Mouse (Mus musculus): ENCODE results near the gene Grin2d. TPM values are rescaled to one million over a fixed set of nuclear protein-coding genes. Genes with fewer than 3 reads are reported as not detected.
A peak's percentile ranks its signal among the peaks of the same experiment; 100 is the strongest.
"Not testable (repeated sequence)": the region's sequence is repeated elsewhere in the genome, so short reads cannot be mapped to it uniquely, and the experiment has no call there.

The Grin2d gene
- 0.11 TPM in 2 replicates for polyA plus RNA-seq (2014; fragmentation: Nextera tagmentation; extraction: Ambion mirVana)

DNA sequence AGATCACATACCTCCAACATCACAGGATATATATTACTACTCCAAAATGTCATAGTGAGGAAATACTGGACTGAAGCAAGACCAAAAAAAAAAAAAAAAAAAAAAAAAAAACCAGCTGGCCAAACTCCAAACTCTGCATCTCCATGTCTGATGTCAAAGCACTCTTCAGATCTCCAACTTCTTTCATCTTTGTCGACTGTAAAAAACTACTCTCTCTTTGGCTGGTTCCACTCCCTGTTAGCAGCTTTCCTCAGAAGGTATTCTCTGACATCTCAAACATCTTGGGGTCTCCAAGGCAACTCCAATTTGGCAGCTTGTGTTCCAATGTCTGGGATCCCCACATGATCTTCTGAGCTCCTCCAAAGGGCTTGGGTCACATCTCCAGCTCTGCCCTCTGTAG, at the start of gene Grin2d:
Grin2d (minus strand) TSS at position 101 of the 400 bp plus-strand sequence.
- not testable (repeated sequence) for ATAC-seq (replicated peaks; ENCODE audit: insufficient number of reproducible peaks, low FRiP score, low TSS enrichment); H3K9me3 ChIP-seq (replicated peaks; ENCODE audit: control insufficient read depth, low read length); H3K4me2 ChIP-seq; H3K4me3 ChIP-seq (ENCODE audit: low read depth, low read length); H3K27me3 ChIP-seq (ENCODE audit: control insufficient read depth, insufficient read depth, low read length); H3K27ac ChIP-seq (ENCODE audit: low read depth, low read length); H3K9ac ChIP-seq (ENCODE audit: low read depth, low read length)
- H3K4me1 ChIP-seq (ENCODE audit: control insufficient read depth, insufficient read depth, low read length), result peaks cover 16% of the 10 kb centered on the region
- H3K36me3 ChIP-seq (ENCODE audit: control insufficient read depth, insufficient read depth, low read length), result peaks cover 63% of the 10 kb centered on the region
- 89% methylated on average over 1 of the region's 1 CpGs for WGBS (ENCODE audit: insufficient replicate concordance)

- Histone ChIP-seq H3K4me3 (ENCODE audit: low read depth, low read length) (peak overlapping the region; percentile 49), H3K4me2 (peak overlapping the region; percentile 60), H3K36me3 (ENCODE audit: control insufficient read depth, insufficient read depth, low read length) (no peaks in the 10 kb centered on the region; the same call in 1 of the 2 replicates), H3K27me3 (ENCODE audit: control insufficient read depth, insufficient read depth, low read length) (peaks cover 15% of the 10 kb centered on the region), H3K27ac (ENCODE audit: low read depth, low read length) (0 out of 2 replicates have a peak overlapping the region, but pooled peaks have one; percentile 37), H3K9ac (ENCODE audit: low read depth, low read length) (peak overlapping the region; percentile 23), H3K9me3 (replicated peaks; ENCODE audit: control insufficient read depth, low read length) (no peaks in the 10 kb centered on the region), H3K4me1 (ENCODE audit: control insufficient read depth, insufficient read depth, low read length) (peaks cover 10% of the 10 kb centered on the region)
- ATAC-seq (replicated peaks; ENCODE audit: insufficient number of reproducible peaks, low FRiP score, low TSS enrichment), result no peak
- 6% methylated on average over 14 of the region's 14 CpGs for WGBS (ENCODE audit: insufficient replicate concordance)
Measured at GRCm38 (mm10) chr7:45924429-45924816, 46.2 kb upstream of the Grin2d start.

DNA sequence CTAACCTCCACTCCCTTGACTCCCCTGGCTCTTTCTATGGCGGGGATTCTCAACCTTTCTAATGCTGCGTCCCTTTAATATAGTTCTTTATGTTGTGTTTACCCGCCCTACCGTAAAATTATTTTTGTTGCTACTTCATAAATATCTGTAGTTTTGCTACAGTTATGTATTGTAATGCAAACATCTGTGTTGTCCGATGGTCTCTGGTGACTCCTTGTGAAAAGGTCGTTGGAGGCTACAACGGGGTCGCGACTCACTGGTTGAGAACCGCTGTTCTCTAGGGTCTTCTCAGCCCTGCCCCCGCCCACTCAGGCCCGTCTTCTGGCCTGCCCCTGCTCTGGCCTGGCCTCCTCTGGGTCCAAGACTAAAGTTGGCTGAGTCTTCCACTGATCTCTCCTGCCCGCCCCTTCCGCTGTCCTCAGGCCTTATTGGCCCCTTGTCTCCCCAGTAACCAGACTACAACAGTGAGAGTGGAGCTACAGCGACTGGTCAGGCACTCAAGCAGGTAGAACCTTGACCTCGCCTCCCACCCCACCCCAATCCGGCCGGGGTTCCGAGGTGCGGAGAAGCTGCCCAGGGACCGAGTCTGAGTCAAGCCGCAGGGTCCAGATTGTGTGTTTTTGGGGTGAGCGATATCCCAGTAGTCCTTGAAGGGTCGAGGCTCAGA, 45.7 kb upstream of the Grin2d start, which contains the start of gene Ccdc114:
Ccdc114 (plus strand) TSS at position 311 of the 667 bp plus-strand sequence.
- H3K4me1 ChIP-seq (ENCODE audit: control insufficient read depth, insufficient read depth, low read length), result peaks cover 10% of the 10 kb centered on the region
- ATAC-seq (replicated peaks; ENCODE audit: insufficient number of reproducible peaks, low FRiP score, low TSS enrichment), result peak; percentile 75
- peak within 1 kb of the TSS; percentile 90 for H3K27ac ChIP-seq (ENCODE audit: low read depth, low read length)
- H3K36me3 ChIP-seq (ENCODE audit: control insufficient read depth, insufficient read depth, low read length), result no peaks in the 10 kb centered on the region; the same call in 1 of the 2 replicates
- H3K27me3 ChIP-seq (ENCODE audit: control insufficient read depth, insufficient read depth, low read length), result peaks cover 12% of the 10 kb centered on the region
- peak within 1 kb of the TSS; percentile 49 for H3K4me3 ChIP-seq (ENCODE audit: low read depth, low read length)
- H3K9ac ChIP-seq (ENCODE audit: low read depth, low read length), result peak within 1 kb of the TSS; percentile 64
- peak within 1 kb of the TSS; percentile 60 for H3K4me2 ChIP-seq
- WGBS (ENCODE audit: insufficient replicate concordance), result 3% methylated on average over 24 of the region's 24 CpGs
- H3K9me3 ChIP-seq (replicated peaks; ENCODE audit: control insufficient read depth, low read length), result no peaks in the 10 kb centered on the region

GRCm38 (mm10) chr7:45922928-45923761, 45.0 kb upstream of the Grin2d start:
- Histone ChIP-seq H3K36me3 (ENCODE audit: control insufficient read depth, insufficient read depth, low read length) (no peaks in the 10 kb centered on the region; the same call in 1 of the 2 replicates), H3K4me3 (ENCODE audit: low read depth, low read length) (peak overlapping the region; percentile 49), H3K9ac (ENCODE audit: low read depth, low read length) (peak overlapping the region; percentile 64)

GRCm38 (mm10) chr7:45921950-45922600, 43.9 kb upstream of the Grin2d start:
- no peaks in the 10 kb centered on the region; the same call in 1 of the 2 replicates for H3K36me3 ChIP-seq (ENCODE audit: control insufficient read depth, insufficient read depth, low read length)
- H3K27me3 ChIP-seq (ENCODE audit: control insufficient read depth, insufficient read depth, low read length), result peaks cover 8% of the 10 kb centered on the region
- no peaks in the 10 kb centered on the region for H3K9me3 ChIP-seq (replicated peaks; ENCODE audit: control insufficient read depth, low read length)
- no peak overlapping the region for H3K4me3 ChIP-seq (ENCODE audit: low read depth, low read length)
- H3K4me1 ChIP-seq (ENCODE audit: control insufficient read depth, insufficient read depth, low read length), result peaks cover 17% of the 10 kb centered on the region
- no peak overlapping the region; the same call in 1 of the 2 replicates for H3K9ac ChIP-seq (ENCODE audit: low read depth, low read length)
- peak overlapping the region; percentile 60 for H3K4me2 ChIP-seq
- no peak for ATAC-seq (replicated peaks; ENCODE audit: insufficient number of reproducible peaks, low FRiP score, low TSS enrichment)
- 84% methylated on average over 12 of the region's 12 CpGs for WGBS (ENCODE audit: insufficient replicate concordance)
- H3K27ac ChIP-seq (ENCODE audit: low read depth, low read length), result peak overlapping the region; percentile 90

More at GRCm38 (mm10) chr7:45922928-45923761, 45.0 kb upstream of the Grin2d start:
- peaks cover 10% of the 10 kb centered on the region for H3K27me3 ChIP-seq (ENCODE audit: control insufficient read depth, insufficient read depth, low read length)
- peak; percentile 83 for ATAC-seq (replicated peaks; ENCODE audit: insufficient number of reproducible peaks, low FRiP score, low TSS enrichment)
- peak overlapping the region; percentile 90 for H3K27ac ChIP-seq (ENCODE audit: low read depth, low read length)
- H3K9me3 ChIP-seq (replicated peaks; ENCODE audit: control insufficient read depth, low read length), result no peaks in the 10 kb centered on the region
- H3K4me2 ChIP-seq, result peak overlapping the region; percentile 60
- H3K4me1 ChIP-seq (ENCODE audit: control insufficient read depth, insufficient read depth, low read length), result peaks cover 10% of the 10 kb centered on the region
- WGBS (ENCODE audit: insufficient replicate concordance), result 1% methylated on average over 37 of the region's 37 CpGs

DNA sequence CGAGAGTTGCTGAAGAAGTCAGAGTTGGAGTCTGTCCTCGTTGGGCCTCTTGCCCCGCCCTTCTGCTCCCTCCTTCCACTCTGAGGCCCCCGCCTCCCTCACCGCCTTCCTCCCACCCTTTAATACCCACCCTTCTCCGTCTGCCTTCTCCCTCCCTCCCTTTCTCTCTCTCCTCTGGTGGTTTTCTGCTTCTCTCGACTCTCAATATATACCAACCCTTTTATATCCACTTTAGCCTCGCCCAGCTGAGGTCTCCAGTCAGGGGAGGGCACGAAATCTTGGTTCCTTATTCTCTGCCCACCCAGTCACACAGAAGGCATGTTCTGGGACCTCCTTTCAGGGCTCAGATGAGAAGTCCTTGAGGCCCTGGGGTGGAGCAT, 43.1 kb upstream of the Grin2d start, which contains the start of gene Emp3:
Emp3 (minus strand) TSS at position 163 of the 380 bp plus-strand sequence.
- Histone ChIP-seq H3K9ac (ENCODE audit: low read depth, low read length) (peak within 1 kb of the TSS; percentile 62), H3K4me3 (ENCODE audit: low read depth, low read length) (peak within 1 kb of the TSS; percentile 38), H3K27ac (ENCODE audit: low read depth, low read length) (peak within 1 kb of the TSS; percentile 90), H3K27me3 (ENCODE audit: control insufficient read depth, insufficient read depth, low read length) (peaks cover 8% of the 10 kb centered on the region), H3K4me1 (ENCODE audit: control insufficient read depth, insufficient read depth, low read length) (peaks cover 24% of the 10 kb centered on the region), H3K9me3 (replicated peaks; ENCODE audit: control insufficient read depth, low read length) (no peaks in the 10 kb centered on the region), H3K4me2 (peak within 1 kb of the TSS; percentile 62), H3K36me3 (ENCODE audit: control insufficient read depth, insufficient read depth, low read length) (no peaks in the 10 kb centered on the region; the same call in 1 of the 2 replicates)
- WGBS (ENCODE audit: insufficient replicate concordance), result 42% methylated on average over 9 of the region's 9 CpGs
- no peak for ATAC-seq (replicated peaks; ENCODE audit: insufficient number of reproducible peaks, low FRiP score, low TSS enrichment)

DNA sequence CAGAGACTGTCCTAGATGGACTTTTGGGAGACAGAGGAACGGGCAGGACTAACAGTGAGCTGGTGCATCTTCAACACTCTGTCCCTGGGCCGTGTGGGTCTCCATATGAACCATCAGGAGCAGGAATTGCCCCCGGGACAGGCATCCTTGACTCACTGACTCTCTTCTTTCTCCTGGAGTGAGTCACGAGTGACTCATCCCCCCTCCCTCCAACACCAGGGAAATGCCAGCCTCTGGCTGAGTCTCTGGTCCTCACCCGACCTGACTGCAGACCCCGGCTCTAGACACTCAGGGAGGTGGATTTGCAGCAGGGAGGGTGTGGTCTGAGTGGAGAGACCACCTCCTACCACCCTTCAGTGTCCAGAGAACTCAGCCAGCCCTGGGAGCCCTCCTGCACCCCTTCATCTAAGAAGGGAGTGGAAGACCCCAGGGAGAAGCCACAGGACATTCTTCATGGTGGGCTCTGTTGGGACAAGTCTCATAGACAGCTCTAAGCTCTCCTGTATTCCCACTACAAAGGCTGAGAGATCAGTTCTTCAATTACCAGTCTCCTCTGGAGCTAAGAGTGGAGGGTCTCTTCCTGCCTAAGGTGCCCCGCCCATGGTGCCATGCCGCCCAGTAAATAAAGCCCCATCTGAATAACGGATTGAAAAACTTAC, 42.5 kb upstream of the Grin2d start:
- H3K4me1 ChIP-seq (ENCODE audit: control insufficient read depth, insufficient read depth, low read length), result peaks cover 29% of the 10 kb centered on the region
- H3K9me3 ChIP-seq (replicated peaks; ENCODE audit: control insufficient read depth, low read length), result no peaks in the 10 kb centered on the region
- peak overlapping the region; percentile 62 for H3K4me2 ChIP-seq
- peaks cover 8% of the 10 kb centered on the region for H3K27me3 ChIP-seq (ENCODE audit: control insufficient read depth, insufficient read depth, low read length)
- ATAC-seq (replicated peaks; ENCODE audit: insufficient number of reproducible peaks, low FRiP score, low TSS enrichment), result no peak
- H3K36me3 ChIP-seq (ENCODE audit: control insufficient read depth, insufficient read depth, low read length), result no peaks in the 10 kb centered on the region
- peak overlapping the region; percentile 38 for H3K4me3 ChIP-seq (ENCODE audit: low read depth, low read length)
- H3K27ac ChIP-seq (ENCODE audit: low read depth, low read length), result peak overlapping the region; percentile 57
- H3K9ac ChIP-seq (ENCODE audit: low read depth, low read length), result peak overlapping the region; percentile 62
- WGBS (ENCODE audit: insufficient replicate concordance), result 22% methylated on average over 9 of the region's 9 CpGs
